Mouse (Mus musculus) CH12.LX (cell line): ENCODE results near the gene Cryab. TPM values are rescaled to one million over a fixed set of nuclear protein-coding genes. Genes with fewer than 3 reads are reported as not detected.

Experiments used
- DNase-seq: peaks from one replicate; pipeline ENCODE4 v3.0.0-alpha.2; 2013; ENCODE audit errors: extremely low read depth
- H3K27ac ChIP-seq: 2 replicates; pipeline ENCODE4 v1.5.1; 2012; ENCODE audit warnings: low read depth, mild to moderate bottlenecking, control low read depth, moderate library complexity; ENCODE audit not compliant: insufficient read depth
- H3K27me3 ChIP-seq: replicated peaks from 2 replicates; pipeline ENCODE3; 2012; ENCODE audit warnings: inconsistent platforms
- H3K36me3 ChIP-seq, 2 experiments: replicated peaks in 1 of 2; 2 replicates each; pipeline versions ENCODE3 to v1.6.1; 2012; ENCODE audit warnings: inconsistent platforms in 1 of 2, low read length in 1 of 2, mild to moderate bottlenecking in 1 of 2, mixed read lengths in 1 of 2, moderate library complexity in 1 of 2; ENCODE audit not compliant: control insufficient read depth in 1 of 2, insufficient read depth in 1 of 2
- H3K4me1 ChIP-seq, 2 experiments: 2 replicates each; pipeline ENCODE4 v1.6.1; 2012; ENCODE audit warnings: inconsistent platforms in 1 of 2, moderate library complexity in 1 of 2; ENCODE audit not compliant: insufficient read depth in 2 of 2, control insufficient read depth in 1 of 2
- H3K4me2 ChIP-seq: 2 replicates; pipeline ENCODE4 v1.6.1; 2012; ENCODE audit warnings: low read depth, mild to moderate bottlenecking, control low read depth; ENCODE audit not compliant: poor library complexity, insufficient read depth, severe bottlenecking
- H3K4me3 ChIP-seq, 3 experiments: fragments of 150-350 bp in 1 of 3; sonication (generic) in 1 of 3; replicated peaks in 1 of 3; 2 replicates each; pipeline versions ENCODE3 to v1.5.1; 2011 to 2012; ENCODE audit warnings: low read depth in 2 of 3, low read length in 2 of 3, mild to moderate bottlenecking in 2 of 3, moderate library complexity in 2 of 3, control low read depth in 1 of 3, improper control_type of control experiment in 1 of 3, inconsistent platforms in 1 of 3, mixed read lengths in 1 of 3; ENCODE audit not compliant: poor library complexity in 1 of 3
- H3K79me2 ChIP-seq: replicated peaks from 2 replicates; pipeline ENCODE4 v1.6.1; 2012; ENCODE audit warnings: mild to moderate bottlenecking, moderate library complexity; ENCODE audit not compliant: control insufficient read depth, poor library complexity, insufficient read depth, severe bottlenecking; ENCODE audit errors: extremely low read depth
- H3K9ac ChIP-seq: 2 replicates; pipeline ENCODE4 v1.6.1; 2012; ENCODE audit warnings: low read depth, mild to moderate bottlenecking, control low read depth, moderate library complexity; ENCODE audit not compliant: insufficient read depth
- H3K9me3 ChIP-seq: replicated peaks from 2 replicates; pipeline ENCODE3; 2012; ENCODE audit warnings: low read length, inconsistent platforms, mixed read lengths
- CHD1 ChIP-seq: IDR thresholded peaks from 2 replicates; pipeline ENCODE4 v1.6.1; 2012; ENCODE audit warnings: low read depth, low read length, improper control_type of control experiment, inconsistent platforms
- CHD2 ChIP-seq: IDR thresholded peaks from 2 replicates; pipeline ENCODE4 v1.6.1; 2011; ENCODE audit warnings: low read length, improper control_type of control experiment
- CTCF ChIP-seq, 2 experiments: IDR thresholded peaks in 1 of 2; conservative IDR thresholded peaks in 1 of 2; 2 replicates each; pipeline ENCODE4 v1.5.1; 2011 to 2012; ENCODE audit warnings: low read depth in 2 of 2, low read length in 2 of 2, improper control_type of control experiment in 1 of 2, inconsistent platforms in 1 of 2, mild to moderate bottlenecking in 1 of 2, moderate library complexity in 1 of 2
- E2F4 ChIP-seq: IDR thresholded peaks from 2 replicates; pipeline ENCODE4 v1.6.1; 2011; ENCODE audit warnings: low read depth, low read length, improper control_type of control experiment; ENCODE audit not compliant: insufficient replicate concordance
- ELF1 ChIP-seq: IDR thresholded peaks from 2 replicates; pipeline ENCODE4 v1.6.1; 2014; ENCODE audit warnings: low read depth, mild to moderate bottlenecking, inconsistent platforms, low read length, improper control_type of control experiment
- GABPA ChIP-seq: IDR thresholded peaks from 2 replicates; pipeline ENCODE4 v1.6.1; 2012; ENCODE audit warnings: low read depth, low read length, improper control_type of control experiment, inconsistent platforms; ENCODE audit not compliant: insufficient replicate concordance
- IRF4 ChIP-seq: IDR thresholded peaks from 2 replicates; pipeline ENCODE4 v1.6.1; 2014; ENCODE audit warnings: low read depth, mild to moderate bottlenecking, inconsistent platforms, low read length, improper control_type of control experiment
- JUND ChIP-seq: conservative IDR thresholded peaks from 2 replicates; pipeline ENCODE4 v1.6.1; 2011; ENCODE audit warnings: low read depth, low read length, improper control_type of control experiment
- MAX ChIP-seq: IDR thresholded peaks from 2 replicates; pipeline ENCODE4 v1.6.1; 2011; ENCODE audit warnings: low read length, improper control_type of control experiment
- MAZ ChIP-seq: IDR thresholded peaks from 2 replicates; pipeline ENCODE4 v1.6.1; 2012; ENCODE audit warnings: low read depth, mild to moderate bottlenecking, inconsistent platforms, low read length, improper control_type of control experiment, moderate library complexity
- MEF2A ChIP-seq: IDR thresholded peaks from 2 replicates; pipeline ENCODE4 v1.6.1; 2014; ENCODE audit warnings: low read depth, mild to moderate bottlenecking, inconsistent platforms, low read length, improper control_type of control experiment, borderline replicate concordance
- NRF1 ChIP-seq: IDR thresholded peaks from 2 replicates; pipeline ENCODE4 v1.6.1; 2014; ENCODE audit warnings: low read depth, mild to moderate bottlenecking, inconsistent platforms, low read length, improper control_type of control experiment, moderate library complexity
- POLR2A ChIP-seq: IDR thresholded peaks from 2 replicates; pipeline ENCODE4 v1.6.1; 2011; ENCODE audit warnings: low read depth, mild to moderate bottlenecking, improper control_type of control experiment, low read length
- POLR2AphosphoS2 ChIP-seq: IDR thresholded peaks from 2 replicates; pipeline ENCODE4 v1.6.1; 2011; ENCODE audit warnings: low read depth, low read length, improper control_type of control experiment
- RAD21 ChIP-seq: IDR thresholded peaks from 2 replicates; pipeline ENCODE4 v1.6.1; 2011; ENCODE audit warnings: low read depth, mild to moderate bottlenecking, low read length, improper control_type of control experiment, moderate library complexity
- SIN3A ChIP-seq: IDR thresholded peaks from 2 replicates; pipeline ENCODE4 v1.6.1; 2012; ENCODE audit warnings: low read length, improper control_type of control experiment, inconsistent platforms
- TCF12 ChIP-seq: IDR thresholded peaks from 2 replicates; pipeline ENCODE4 v1.6.1; 2014; ENCODE audit warnings: low read depth, mild to moderate bottlenecking, inconsistent platforms, low read length, improper control_type of control experiment
- UBTF ChIP-seq: IDR thresholded peaks from 2 replicates; pipeline ENCODE4 v1.6.1; 2012; ENCODE audit warnings: low read depth, mild to moderate bottlenecking, inconsistent platforms, low read length, improper control_type of control experiment, moderate library complexity
- USF2 ChIP-seq: conservative IDR thresholded peaks from 2 replicates; pipeline ENCODE4 v1.6.1; 2011; ENCODE audit warnings: low read depth, low read length, improper control_type of control experiment
- ZKSCAN1 ChIP-seq: IDR thresholded peaks from 2 replicates; pipeline ENCODE4 v1.6.1; 2012; ENCODE audit warnings: low read depth, inconsistent platforms, low read length, improper control_type of control experiment, borderline replicate concordance
- ZNF384 ChIP-seq: IDR thresholded peaks from 2 replicates; pipeline ENCODE4 v1.6.1; 2012; ENCODE audit warnings: low read depth, low read length, improper control_type of control experiment, inconsistent platforms
- dilution Hi-C: fragments of 300-500 bp; cut with MboI; formaldehyde crosslinking; loops from 2 replicates; pipeline ENCODE4 v1.14.3; 2020; ENCODE audit warnings: low sequenced_read_pairs; ENCODE audit not compliant: extremely low pct_unique_long_range_greater_than_20kb, extremely low pct_ligation_motif_present
- in situ Hi-C: fragments of 300-500 bp; cut with MboI; formaldehyde crosslinking; loops from 3 replicates; pipeline ENCODE4 v1.14.3; 2019; ENCODE audit warnings: low sequenced_read_pairs, low pct_ligation_motif_present, low pct_unique_long_range_greater_than_20kb, mixed read lengths
- polyA plus RNA-seq: library from polyadenylated mRNA; unstranded; fragments of >175 nt; gene quantifications from 2 replicates; pipeline ENCODE4 v1.2.1, GENCODE M21; 2012; ENCODE audit warnings: low read depth; ENCODE audit not compliant: insufficient read length
- total RNA-seq, 2 experiments: library from RNA; depleted of rRNA; stranded (reverse); fragments of 300-350 nt in 1 of 2; fragments of >200 nt in 1 of 2; gene quantifications; 2 replicates each; pipeline ENCODE4 v1.2.3; 2012 to 2014

The Cryab gene
- total and polyA plus RNA-seq, 3 experiments, result not detected

DNA sequence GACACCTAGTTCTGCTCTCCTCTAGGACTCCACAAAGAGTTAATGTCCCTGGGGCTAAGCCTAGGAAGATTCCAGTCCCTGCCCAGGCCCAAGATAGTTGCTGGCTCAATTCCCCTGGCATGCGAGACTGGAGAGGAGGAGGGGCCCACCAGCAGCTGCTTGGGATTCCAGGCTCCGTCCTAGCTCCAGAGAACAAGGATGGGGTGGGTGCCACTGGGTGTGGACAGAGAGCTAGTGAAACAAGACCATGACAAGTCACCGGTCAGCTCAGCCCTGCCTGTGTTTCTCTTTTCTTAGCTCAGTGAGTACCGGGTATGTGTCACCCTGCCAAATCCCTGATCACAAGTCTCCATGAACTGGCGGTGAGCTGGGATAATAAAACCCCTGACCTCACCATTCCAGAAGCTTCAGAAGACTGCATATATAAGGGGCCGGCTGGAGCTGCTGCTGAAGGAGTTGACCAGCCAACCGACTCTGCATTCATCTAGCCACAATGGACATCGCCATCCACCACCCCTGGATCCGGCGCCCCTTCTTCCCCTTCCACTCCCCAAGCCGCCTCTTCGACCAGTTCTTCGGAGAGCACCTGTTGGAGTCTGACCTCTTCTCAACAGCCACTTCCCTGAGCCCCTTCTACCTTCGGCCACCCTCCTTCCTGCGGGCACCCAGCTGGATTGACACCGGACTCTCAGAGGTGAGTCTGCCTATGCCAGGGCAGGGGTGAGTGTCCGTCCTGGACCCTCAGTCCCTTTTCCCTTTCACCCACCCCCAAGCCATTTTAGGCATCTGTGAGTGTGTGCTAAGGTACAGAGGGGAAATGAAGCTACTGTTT, 1.9 kb downstream of the Cryab start:
- no peak for DNase-seq
- H3K9ac ChIP-seq, result no peak overlapping the region
- no peak overlapping the region for H3K4me2 ChIP-seq
- no peak overlapping the region for H3K27ac ChIP-seq
- in situ Hi-C loops (no loop called here), dilution Hi-C loops (no loop called here)
- H3K79me2 ChIP-seq, result no peaks in the 10 kb centered on the region
- no peak for TF ChIP-seq ZNF384
- no peak overlapping the region for H3K4me3 ChIP-seq
- peaks cover 0 to 4% of the 10 kb centered on the region in 2 experiments; a peak in 1 of 4 replicates for H3K4me1 ChIP-seq
- no peaks in the 10 kb centered on the region for H3K36me3 ChIP-seq
- no peaks in the 10 kb centered on the region for H3K9me3 ChIP-seq
- H3K27me3 ChIP-seq, result peaks cover 18% of the 10 kb centered on the region

DNA sequence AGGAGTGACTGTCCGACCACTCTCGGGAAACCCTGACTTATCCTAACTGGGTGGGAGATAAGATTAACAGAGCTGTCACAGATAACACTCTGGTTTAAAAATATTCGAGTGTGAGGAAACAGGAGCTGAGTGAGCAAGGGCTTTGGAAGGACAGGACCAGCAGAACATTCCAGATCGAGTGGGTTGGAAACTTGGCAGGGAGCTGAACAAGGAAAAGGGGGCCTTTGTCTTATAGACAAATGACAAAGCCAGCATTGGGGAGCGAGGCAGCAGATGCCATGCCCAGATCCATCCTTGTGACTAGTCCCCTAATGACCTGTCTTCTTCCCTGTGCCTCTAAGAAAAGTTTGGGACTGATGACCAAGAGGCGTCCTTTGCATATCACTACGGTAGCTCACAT, 2.8 kb downstream of the Cryab start:
- TF ChIP-seq ELF1, result no peak
- TF ChIP-seq TCF12, result no peak
- TF ChIP-seq CHD2, result no peak
- TF ChIP-seq ZKSCAN1, result no peak
- TF ChIP-seq RAD21, result no peak
- TF ChIP-seq E2F4, result no peak
- no peak for TF ChIP-seq MAZ
- TF ChIP-seq JUND, result no peak
- no peak for TF ChIP-seq MAX
- TF ChIP-seq IRF4, result no peak
- H3K4me1 ChIP-seq, result peaks cover 0 to 5% of the 10 kb centered on the region in 2 experiments; a peak in 1 of 4 replicates
- H3K4me3 ChIP-seq, result no peak overlapping the region
- no peak overlapping the region for H3K4me2 ChIP-seq
- DNase-seq, result no peak
- no peaks in the 10 kb centered on the region for H3K79me2 ChIP-seq
- H3K27ac ChIP-seq, result no peak overlapping the region
- no peaks in the 10 kb centered on the region for H3K36me3 ChIP-seq
- dilution Hi-C loops (no loop called here), in situ Hi-C loops (no loop called here)
- no peaks in the 10 kb centered on the region for H3K9me3 ChIP-seq
- H3K27me3 ChIP-seq, result peaks cover 20% of the 10 kb centered on the region
- H3K9ac ChIP-seq, result no peak overlapping the region

DNA sequence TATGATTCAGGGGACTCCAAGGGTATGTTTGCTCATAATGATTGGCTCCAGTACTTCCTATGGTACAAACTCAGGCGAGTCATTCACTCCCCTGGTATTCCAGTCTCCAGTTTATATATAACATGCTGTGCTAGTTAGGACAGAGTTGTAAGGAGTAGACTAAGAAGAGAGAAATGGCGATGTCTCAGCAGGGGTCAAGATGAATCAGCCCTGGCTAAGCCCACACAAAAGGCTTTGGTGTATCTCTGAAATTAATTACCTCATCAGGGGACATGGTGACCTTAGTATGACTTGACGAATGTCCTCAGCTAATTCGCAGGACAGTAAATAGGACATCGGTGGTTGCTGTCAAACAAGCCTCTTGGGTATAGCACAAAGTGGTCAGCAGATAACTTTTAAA, 5.6 kb downstream of the Cryab start:
- Histone ChIP-seq H3K4me3 (no peak overlapping the region), H3K79me2 (no peaks in the 10 kb centered on the region), H3K27ac (no peak overlapping the region), H3K9ac (no peak overlapping the region), H3K4me2 (no peak overlapping the region), H3K9me3 (no peaks in the 10 kb centered on the region), H3K36me3 (no peaks in the 10 kb centered on the region), H3K27me3 (peaks cover 18% of the 10 kb centered on the region), H3K4me1 (peaks cover 0 to 5% of the 10 kb centered on the region in 2 experiments; a peak in 1 of 4 replicates)
- no peak for DNase-seq
- in situ Hi-C loops, result no loop called here
- TF ChIP-seq CHD1 (no peak), IRF4 (no peak), SIN3A (no peak), GABPA (no peak), UBTF (no peak), JUND (no peak), NRF1 (no peak), TCF12 (no peak), POLR2A (no peak), USF2 (no peak), POLR2AphosphoS2 (no peak), CTCF (conservative IDR thresholded peaks at IDR 0.05 in 1 of 2, IDR thresholded peaks at IDR 0.05 in 1 of 2; ENCODE audit: low read depth in 2 of 2, low read length in 2 of 2) (no peak), ZKSCAN1 (no peak), MEF2A (no peak)
- dilution Hi-C loops, result no loop called here
